Mouse (Mus musculus): Measurements from ENCODE around the gene Usp11. TPM values are rescaled to one million over a fixed set of nuclear protein-coding genes. Genes with fewer than 3 reads are reported as not detected.
A peak's percentile ranks its signal among the peaks of the same experiment; 100 is the strongest.

The Usp11 gene
- polyA plus RNA-seq, 1 experiment = 39.3 TPM

DNA sequence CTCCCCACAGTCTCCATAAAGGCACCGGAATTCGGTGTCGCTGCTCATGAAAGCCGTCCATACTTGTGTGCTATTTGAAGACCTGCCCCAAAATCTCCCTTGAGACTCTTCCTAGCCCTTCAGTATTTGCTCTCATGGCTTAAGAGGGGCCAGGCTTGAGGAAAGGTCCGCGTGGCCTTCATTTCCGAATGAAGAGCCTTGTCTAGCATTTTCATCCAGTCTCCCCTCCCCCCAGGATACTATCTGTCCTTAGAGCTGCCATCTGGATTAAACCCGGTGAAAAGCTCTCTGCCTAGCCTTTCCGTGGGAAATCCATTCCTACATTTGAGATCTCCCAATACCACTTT is 40.3 kb upstream of the Usp11 start:
- Histone ChIP-seq H3K4me3 (ENCODE audit: control insufficient read depth, insufficient read depth, low read length) (peak overlapping the region; percentile 100), H3K27ac (ENCODE audit: control insufficient read depth, insufficient read depth, low read length) (peak overlapping the region; percentile 64), H3K4me1 (replicated peaks; ENCODE audit: control insufficient read depth, insufficient read depth, low read length) (peaks cover 2% of the 10 kb centered on the region; the same call in 1 of the 2 replicates), H3K36me3 (ENCODE audit: control insufficient read depth, insufficient read depth, low read length) (peaks cover 10% of the 10 kb centered on the region), H3K27me3 (ENCODE audit: control insufficient read depth, insufficient read depth, low read length) (no peaks in the 10 kb centered on the region)
- DNase-seq = peak; percentile 3
- TF ChIP-seq POLR2A (IDR thresholded peaks at IDR 0.05; ENCODE audit: control insufficient read depth, extremely low read depth, insufficient read depth, low read length, poor library complexity) (no peak), CTCF (IDR thresholded peaks at IDR 0.05; ENCODE audit: borderline replicate concordance, control insufficient read depth, extremely low read depth, insufficient read depth, low read length, poor library complexity) (no peak)
- WGBS = 3% methylated on average over 9 of the region's 9 CpGs

- DNase-seq = peak; percentile 84
- 0% methylated on average over 16 of the region's 16 CpGs for WGBS
- Histone ChIP-seq H3K4me1 (replicated peaks; ENCODE audit: control insufficient read depth, insufficient read depth, low read length) (peaks cover 2% of the 10 kb centered on the region; the same call in 1 of the 2 replicates), H3K4me3 (ENCODE audit: control insufficient read depth, insufficient read depth, low read length) (peak within 1 kb of the TSS; percentile 61), H3K36me3 (ENCODE audit: control insufficient read depth, insufficient read depth, low read length) (no peaks in the 10 kb centered on the region), H3K27ac (ENCODE audit: control insufficient read depth, insufficient read depth, low read length) (peak within 1 kb of the TSS; percentile 78), H3K27me3 (ENCODE audit: control insufficient read depth, insufficient read depth, low read length) (no peaks in the 10 kb centered on the region)
- TF ChIP-seq CTCF (IDR thresholded peaks at IDR 0.05; ENCODE audit: borderline replicate concordance, control insufficient read depth, extremely low read depth, insufficient read depth, low read length, poor library complexity) (no peak), POLR2A (IDR thresholded peaks at IDR 0.05; ENCODE audit: control insufficient read depth, extremely low read depth, insufficient read depth, low read length, poor library complexity) (no peak)
Measured at GRCm38 (mm10) chrX:20687519-20688067, 16.1 kb upstream of the Usp11 start, which contains the start of gene Cdk16. Gene Cdk16, plus strand, starts transcription at chrX:20687954.

- peak; percentile 58; the same call in 1 of the 2 replicates for TF ChIP-seq POLR2A (IDR thresholded peaks at IDR 0.05; ENCODE audit: control insufficient read depth, extremely low read depth, insufficient read depth, low read length, poor library complexity)
- no peak for TF ChIP-seq CTCF (IDR thresholded peaks at IDR 0.05; ENCODE audit: borderline replicate concordance, control insufficient read depth, extremely low read depth, insufficient read depth, low read length, poor library complexity)
- Histone ChIP-seq H3K36me3 (ENCODE audit: control insufficient read depth, insufficient read depth, low read length) (no peaks in the 10 kb centered on the region; the same call in 1 of the 2 replicates), H3K27me3 (ENCODE audit: control insufficient read depth, insufficient read depth, low read length) (no peaks in the 10 kb centered on the region), H3K4me3 (ENCODE audit: control insufficient read depth, insufficient read depth, low read length) (peak overlapping the region; percentile 61), H3K4me1 (replicated peaks; ENCODE audit: control insufficient read depth, insufficient read depth, low read length) (peaks cover 2% of the 10 kb centered on the region; the same call in 1 of the 2 replicates), H3K27ac (ENCODE audit: control insufficient read depth, insufficient read depth, low read length) (peak overlapping the region; percentile 78)
- DNase-seq = peak; percentile 79
- 6% methylated on average over 33 of the region's 33 CpGs for WGBS
Measured at GRCm38 (mm10) chrX:20688068-20688547, 15.6 kb upstream of the Usp11 start.

- DNase-seq = peak; percentile 57
- no peaks in the 10 kb centered on the region for H3K27me3 ChIP-seq (ENCODE audit: control insufficient read depth, insufficient read depth, low read length)
- H3K36me3 ChIP-seq (ENCODE audit: control insufficient read depth, insufficient read depth, low read length) = peaks cover 3% of the 10 kb centered on the region; the same call in 1 of the 2 replicates
- TF ChIP-seq POLR2A (IDR thresholded peaks at IDR 0.05; ENCODE audit: control insufficient read depth, extremely low read depth, insufficient read depth, low read length, poor library complexity) (no peak), CTCF (IDR thresholded peaks at IDR 0.05; ENCODE audit: borderline replicate concordance, control insufficient read depth, extremely low read depth, insufficient read depth, low read length, poor library complexity) (no peak)
- peak overlapping the region; percentile 61 for H3K4me3 ChIP-seq (ENCODE audit: control insufficient read depth, insufficient read depth, low read length)
- peaks cover 2% of the 10 kb centered on the region; the same call in 1 of the 2 replicates for H3K4me1 ChIP-seq (replicated peaks; ENCODE audit: control insufficient read depth, insufficient read depth, low read length)
- H3K27ac ChIP-seq (ENCODE audit: control insufficient read depth, insufficient read depth, low read length) = peak overlapping the region; percentile 59
- 6% methylated on average over 29 of the region's 35 CpGs for WGBS
Measured at GRCm38 (mm10) chrX:20688615-20689014, 15.1 kb upstream of the Usp11 start.

DNA sequence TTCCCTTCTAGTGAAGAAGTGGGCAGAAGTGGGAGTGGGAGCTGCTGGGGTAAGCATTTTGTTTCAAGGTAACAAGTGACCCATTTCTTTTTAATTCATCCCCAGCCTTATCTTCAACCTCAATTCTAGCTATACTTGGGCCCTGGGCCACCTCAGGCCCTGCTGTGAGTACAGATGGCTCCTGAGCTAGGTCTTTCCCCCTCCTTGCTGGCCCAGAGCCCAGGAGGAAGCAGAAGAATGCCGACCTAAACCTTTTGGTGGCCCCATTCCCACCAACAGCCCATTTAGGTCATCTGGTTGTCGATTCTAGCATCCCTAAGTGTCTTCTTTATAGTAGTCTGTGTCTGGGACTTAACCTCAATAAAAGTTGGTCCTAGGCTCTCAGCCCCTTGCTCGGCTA is 12.1 kb upstream of the Usp11 start:
- H3K36me3 ChIP-seq (ENCODE audit: control insufficient read depth, insufficient read depth, low read length) = peaks cover 24% of the 10 kb centered on the region

GRCm38 (mm10) chrX:20692616-20693015 is 11.1 kb upstream of the Usp11 start:
- no peak for DNase-seq
- Histone ChIP-seq H3K36me3 (ENCODE audit: control insufficient read depth, insufficient read depth, low read length) (peaks cover 34% of the 10 kb centered on the region), H3K27ac (ENCODE audit: control insufficient read depth, insufficient read depth, low read length) (no peak overlapping the region), H3K4me1 (replicated peaks; ENCODE audit: control insufficient read depth, insufficient read depth, low read length) (no peaks in the 10 kb centered on the region), H3K27me3 (ENCODE audit: control insufficient read depth, insufficient read depth, low read length) (no peaks in the 10 kb centered on the region), H3K4me3 (ENCODE audit: control insufficient read depth, insufficient read depth, low read length) (no peak overlapping the region)
- TF ChIP-seq CTCF (IDR thresholded peaks at IDR 0.05; ENCODE audit: borderline replicate concordance, control insufficient read depth, extremely low read depth, insufficient read depth, low read length, poor library complexity) (no peak), POLR2A (IDR thresholded peaks at IDR 0.05; ENCODE audit: control insufficient read depth, extremely low read depth, insufficient read depth, low read length, poor library complexity) (no peak)
- 92% methylated on average over 1 of the region's 1 CpGs for WGBS

More for the DNA sequence above, 12.1 kb upstream of the Usp11 start:
- Histone ChIP-seq H3K27ac (ENCODE audit: control insufficient read depth, insufficient read depth, low read length) (no peak overlapping the region), H3K4me3 (ENCODE audit: control insufficient read depth, insufficient read depth, low read length) (no peak overlapping the region), H3K27me3 (ENCODE audit: control insufficient read depth, insufficient read depth, low read length) (no peaks in the 10 kb centered on the region), H3K4me1 (replicated peaks; ENCODE audit: control insufficient read depth, insufficient read depth, low read length) (peaks cover 2% of the 10 kb centered on the region; the same call in 1 of the 2 replicates)
- 66% methylated on average over 3 of the region's 3 CpGs for WGBS
- no peak for TF ChIP-seq POLR2A (IDR thresholded peaks at IDR 0.05; ENCODE audit: control insufficient read depth, extremely low read depth, insufficient read depth, low read length, poor library complexity)
- no peak for TF ChIP-seq CTCF (IDR thresholded peaks at IDR 0.05; ENCODE audit: borderline replicate concordance, control insufficient read depth, extremely low read depth, insufficient read depth, low read length, poor library complexity)
- DNase-seq = no peak

Data from thymus, adult 2 months (tissue).